Mouse (Mus musculus) limb, embryonic 13.5 days (tissue): ENCODE data around the gene Gm28035. TPM values are rescaled to one million over a fixed set of nuclear protein-coding genes. Genes with fewer than 3 reads are reported as not detected.

Experiments
- ATAC-seq: fragments of 200-750 bp; cut with Nextera tagmentation; 2 replicates; pipeline ENCODE4 v1.8.0; 2017; ENCODE audit warnings: low read depth, moderate number of reproducible peaks, moderate TSS enrichment; ENCODE audit not compliant: low FRiP score
- H3K27ac ChIP-seq: fragments of 300-500 bp; sonication (generic); 2 replicates; pipeline ENCODE4 v1.5.1; 2015; ENCODE audit warnings: inconsistent platforms, mild to moderate bottlenecking, moderate library complexity
- H3K27me3 ChIP-seq: fragments of 300-500 bp; sonication (generic); 2 replicates; pipeline ENCODE4 v1.6.1; 2015; ENCODE audit warnings: mild to moderate bottlenecking, inconsistent platforms
- H3K36me3 ChIP-seq: fragments of 300-500 bp; sonication (generic); 2 replicates; pipeline ENCODE4 v1.6.1; 2015; ENCODE audit warnings: inconsistent platforms, mild to moderate bottlenecking, moderate library complexity
- H3K4me1 ChIP-seq: fragments of 300-500 bp; sonication (generic); 2 replicates; pipeline ENCODE4 v1.6.1; 2015; ENCODE audit warnings: inconsistent platforms
- H3K4me2 ChIP-seq: fragments of 300-500 bp; sonication (generic); replicated peaks from 2 replicates; pipeline ENCODE4 v1.6.1; 2015; ENCODE audit warnings: inconsistent platforms, mild to moderate bottlenecking, moderate library complexity
- H3K4me3 ChIP-seq: fragments of 300-500 bp; sonication (generic); 2 replicates; pipeline ENCODE4 v1.5.1; 2015; ENCODE audit warnings: moderate library complexity, mild to moderate bottlenecking, inconsistent platforms
- H3K9ac ChIP-seq: fragments of 300-500 bp; sonication (generic); 2 replicates; pipeline ENCODE4 v1.6.1; 2015; ENCODE audit warnings: mild to moderate bottlenecking, inconsistent platforms
- H3K9me3 ChIP-seq: fragments of 300-500 bp; sonication (generic); 2 replicates; pipeline ENCODE4 v1.6.1; 2016; ENCODE audit warnings: inconsistent platforms
- WGBS: fragments of 180-500 bp; shearing (Covaris S2); methylation state at CpG from one replicate; pipeline ENCODE4 v1.1.7; 2015; 5-methylcytosine and 5-hydroxymethylcytosine counted together
- polyA plus RNA-seq: library from polyadenylated mRNA; unstranded; fragments of >200 nt; fragmentation: Nextera tagmentation; extraction: Ambion mirVana; gene quantifications from 2 replicates; pipeline ENCODE4 v1.2.1, GENCODE M21; 2015

Gene Gm28035
- polyA plus RNA-seq, result 0.22 TPM in 1 of 2 replicates, not detected in the other

DNA sequence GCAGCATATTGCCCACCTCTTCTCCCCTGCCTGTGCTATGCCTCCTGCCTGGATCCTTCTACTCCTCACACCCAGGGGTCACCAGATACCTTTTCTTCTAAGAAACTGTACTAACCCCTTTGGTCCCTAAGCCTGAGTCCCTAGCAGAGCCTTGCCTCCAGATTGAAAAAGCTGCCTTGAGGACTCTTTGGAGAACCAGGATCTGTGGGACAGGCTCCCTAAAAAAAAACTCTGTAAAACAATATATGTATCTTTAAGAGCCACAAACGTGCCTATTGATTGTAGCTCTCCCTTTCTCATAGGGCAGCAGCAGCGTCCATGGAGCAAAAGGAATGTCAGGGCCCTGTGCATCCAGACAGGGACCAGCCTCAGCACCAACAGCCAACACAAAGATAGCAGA is at the start of gene Gm28035:
Gene Gm28035, plus strand, starts transcription at position 301 of the 400 bp plus-strand sequence.
- H3K27me3 ChIP-seq, result no peaks in the 10 kb centered on the region
- H3K9ac ChIP-seq, result peak within 1 kb of the TSS; percentile 92
- H3K4me2 ChIP-seq, result peak within 1 kb of the TSS; percentile 86
- no peaks in the 10 kb centered on the region for H3K9me3 ChIP-seq
- WGBS, result 90% methylated on average over 2 of the region's 2 CpGs
- H3K27ac ChIP-seq, result no peak within 1 kb of the TSS
- 0 out of 2 replicates have a peak within 1 kb of the TSS, but pooled peaks have one; percentile 89 for H3K4me3 ChIP-seq
- ATAC-seq, result no peak
- peaks cover 54% of the 10 kb centered on the region for H3K36me3 ChIP-seq
- peaks cover 47% of the 10 kb centered on the region for H3K4me1 ChIP-seq

DNA sequence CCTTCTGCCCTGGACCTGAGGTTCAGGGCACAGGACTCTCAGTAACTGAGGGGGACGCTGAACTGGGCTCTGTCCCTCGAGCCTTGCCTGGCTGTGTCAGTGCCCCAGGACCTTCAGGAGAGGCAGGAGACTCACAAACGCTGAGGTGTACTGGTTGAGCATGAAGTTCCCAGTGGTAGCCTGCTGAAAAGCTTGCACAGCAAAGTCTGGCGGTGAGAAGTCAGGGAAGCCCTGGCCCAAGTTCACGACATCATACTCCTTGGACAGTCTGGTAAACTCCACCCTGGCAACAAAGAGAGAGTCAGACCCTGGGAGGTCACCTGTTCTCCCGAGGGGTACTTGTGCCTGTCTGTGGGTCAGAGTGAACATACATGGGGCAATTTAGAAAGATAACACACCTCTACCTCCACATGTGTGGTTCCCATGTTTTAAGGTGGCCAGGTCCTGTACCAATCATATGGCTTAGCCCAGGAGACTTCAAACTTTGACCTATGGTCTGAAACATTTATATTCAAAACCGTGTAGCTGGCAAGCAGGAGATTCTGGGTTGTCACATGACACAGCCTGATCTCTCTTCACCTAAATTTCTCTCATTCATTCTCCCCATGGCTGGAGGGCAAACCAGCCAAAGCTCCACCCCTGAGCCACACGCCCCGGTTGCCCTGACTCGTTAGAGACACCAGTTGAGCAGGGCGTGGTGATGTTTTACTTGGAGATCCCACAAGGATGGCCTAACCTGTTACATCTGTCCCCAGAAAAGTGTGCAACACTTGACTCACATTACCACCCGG is 48.4 kb upstream of the Gm28035 start:
- ATAC-seq, result no peak
- 85% methylated on average over 12 of the region's 12 CpGs for WGBS
- Histone ChIP-seq H3K9ac (no peak overlapping the region), H3K27ac (no peak overlapping the region), H3K4me1 (no peaks in the 10 kb centered on the region), H3K9me3 (no peaks in the 10 kb centered on the region), H3K36me3 (0 out of 2 replicates have a peak, but pooled peaks cover 4% of the 10 kb centered on the region), H3K4me2 (no peak overlapping the region), H3K27me3 (no peaks in the 10 kb centered on the region), H3K4me3 (no peak overlapping the region)

DNA sequence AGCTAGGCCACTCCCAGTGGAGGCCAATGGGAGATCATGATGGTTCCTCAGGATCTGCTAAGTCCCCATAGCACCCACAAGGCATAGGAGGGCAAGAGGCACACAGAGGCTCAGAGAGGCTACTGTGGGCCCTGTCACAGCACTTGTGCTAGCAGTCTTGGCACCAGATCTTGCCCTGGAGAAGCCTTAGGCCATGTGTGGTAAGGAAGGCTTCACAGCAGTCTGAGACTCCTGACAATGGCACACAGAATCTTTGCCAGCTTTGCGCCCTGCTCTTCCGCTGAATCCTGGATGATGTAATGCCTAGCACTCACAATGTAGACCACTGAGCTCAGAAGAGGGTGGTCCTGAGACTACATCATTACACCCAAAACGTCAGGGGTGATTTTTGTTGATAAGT is 45.7 kb upstream of the Gm28035 start:
- Histone ChIP-seq H3K4me3 (no peak overlapping the region), H3K9ac (no peak overlapping the region), H3K27me3 (no peaks in the 10 kb centered on the region), H3K36me3 (0 out of 2 replicates have a peak, but pooled peaks cover 3% of the 10 kb centered on the region), H3K9me3 (no peaks in the 10 kb centered on the region), H3K27ac (no peak overlapping the region), H3K4me2 (no peak overlapping the region), H3K4me1 (no peaks in the 10 kb centered on the region)
- no peak for ATAC-seq
- 85% methylated on average over 3 of the region's 3 CpGs for WGBS

DNA sequence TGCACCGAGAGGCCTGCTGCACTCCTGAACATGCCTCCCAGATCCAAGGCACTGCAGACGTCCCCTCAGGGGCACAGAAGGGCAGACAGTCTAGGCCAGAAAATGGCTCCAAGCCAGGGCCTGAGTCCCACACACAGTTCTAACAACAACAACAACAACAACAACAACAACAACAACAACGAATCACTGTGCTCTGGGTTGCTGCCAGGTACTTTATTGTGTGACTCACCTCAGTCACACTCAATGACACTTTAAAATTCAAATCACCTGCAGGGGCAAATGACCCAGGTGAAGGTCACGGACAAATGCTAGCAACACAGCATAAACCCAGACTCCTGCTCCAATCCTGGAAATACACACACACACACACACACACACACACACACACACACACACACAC is 42.3 kb upstream of the Gm28035 start:
- no peaks in the 10 kb centered on the region for H3K36me3 ChIP-seq
- H3K9ac ChIP-seq, result no peak overlapping the region
- no peak for ATAC-seq

DNA sequence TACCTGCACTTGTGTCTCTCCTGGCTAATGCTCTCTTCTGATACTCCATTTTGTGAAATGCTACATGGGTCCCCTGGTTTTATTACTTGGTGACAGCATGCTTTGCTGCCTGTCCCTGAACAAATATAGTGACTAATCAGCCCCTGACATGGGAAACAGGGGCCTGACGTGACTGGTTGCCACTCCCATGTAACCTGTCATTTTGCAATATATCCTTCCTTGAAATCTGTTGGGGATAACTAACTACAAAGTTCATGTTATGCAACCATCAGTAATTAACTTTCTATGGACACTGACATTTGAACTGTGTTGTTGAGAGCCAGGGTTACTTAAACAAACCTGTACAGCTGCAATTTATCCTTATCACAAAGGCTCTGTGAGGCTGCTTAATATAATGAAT is 40.4 kb upstream of the Gm28035 start:
- Histone ChIP-seq H3K27me3 (no peaks in the 10 kb centered on the region), H3K27ac (no peak overlapping the region), H3K36me3 (no peaks in the 10 kb centered on the region), H3K4me3 (no peak overlapping the region), H3K4me2 (no peak overlapping the region), H3K9me3 (no peaks in the 10 kb centered on the region), H3K9ac (no peak overlapping the region), H3K4me1 (peaks cover 6% of the 10 kb centered on the region)
- WGBS, result 37% methylated on average over 1 of the region's 1 CpGs
- no peak for ATAC-seq

More for the DNA sequence above, 42.3 kb upstream of the Gm28035 start:
- Histone ChIP-seq H3K27ac (no peak overlapping the region), H3K4me2 (no peak overlapping the region), H3K4me1 (no peaks in the 10 kb centered on the region), H3K9me3 (no peaks in the 10 kb centered on the region), H3K27me3 (no peaks in the 10 kb centered on the region), H3K4me3 (no peak overlapping the region)
- WGBS, result 57% methylated on average over 4 of the region's 4 CpGs

DNA sequence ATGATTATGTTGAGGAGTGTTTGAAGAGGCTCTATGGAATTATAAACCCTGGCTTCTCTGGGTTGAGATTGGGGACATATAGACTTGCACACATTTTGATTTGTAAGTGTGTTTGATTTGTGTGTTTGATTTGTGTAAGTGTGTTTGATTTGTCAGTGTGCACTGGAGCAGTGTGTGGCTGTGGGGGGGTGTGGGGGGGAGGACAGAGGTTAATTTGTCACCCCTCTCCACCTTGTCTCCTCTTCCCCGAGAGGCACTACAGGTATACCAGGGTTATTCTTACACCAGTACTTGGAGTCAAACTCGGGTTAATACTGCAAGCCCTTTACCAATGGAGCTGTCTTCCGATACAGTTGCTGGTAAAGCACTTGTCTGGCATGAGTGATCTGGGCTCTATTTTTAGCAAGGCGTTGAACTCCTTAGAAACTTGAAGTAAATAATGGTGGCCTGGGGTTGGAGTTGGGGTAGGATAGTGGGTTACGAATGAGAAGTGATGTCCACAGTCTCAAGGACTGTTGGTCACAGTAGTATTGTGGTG is 39.9 kb upstream of the Gm28035 start:
- Histone ChIP-seq H3K4me2 (no peak overlapping the region), H3K4me3 (no peak overlapping the region), H3K4me1 (peaks cover 7% of the 10 kb centered on the region), H3K27me3 (no peaks in the 10 kb centered on the region), H3K9ac (no peak overlapping the region), H3K27ac (no peak overlapping the region), H3K36me3 (no peaks in the 10 kb centered on the region), H3K9me3 (no peaks in the 10 kb centered on the region)
- no peak for ATAC-seq
- WGBS, result 82% methylated on average over 5 of the region's 5 CpGs

DNA sequence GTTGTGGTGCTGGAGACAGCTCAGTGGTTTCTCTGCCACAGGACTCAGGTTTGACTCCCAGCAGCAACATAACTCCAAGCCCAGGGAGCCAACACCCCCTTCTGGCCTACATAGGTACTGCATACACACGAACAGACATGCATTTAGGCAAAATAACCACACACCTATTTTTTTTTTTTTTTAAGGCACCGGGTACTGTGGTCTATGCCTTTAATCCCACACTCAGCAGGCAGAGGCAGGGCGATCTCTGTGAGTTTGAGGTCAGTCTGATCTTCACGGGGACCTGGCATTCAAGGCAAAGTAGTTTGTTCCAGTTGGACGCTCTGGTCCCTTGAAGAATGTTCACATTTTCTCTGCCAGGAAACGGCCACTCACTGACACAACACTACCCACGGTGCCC is 36.9 kb upstream of the Gm28035 start:
- H3K27ac ChIP-seq, result no peak overlapping the region
- no peaks in the 10 kb centered on the region for H3K9me3 ChIP-seq
- no peak overlapping the region for H3K4me2 ChIP-seq
- no peak overlapping the region for H3K4me3 ChIP-seq
- no peak overlapping the region for H3K9ac ChIP-seq
- WGBS, result 79% methylated on average over 7 of the region's 7 CpGs
- no peak for ATAC-seq
- no peaks in the 10 kb centered on the region for H3K27me3 ChIP-seq
- H3K4me1 ChIP-seq, result peaks cover 13% of the 10 kb centered on the region
- no peaks in the 10 kb centered on the region for H3K36me3 ChIP-seq

DNA sequence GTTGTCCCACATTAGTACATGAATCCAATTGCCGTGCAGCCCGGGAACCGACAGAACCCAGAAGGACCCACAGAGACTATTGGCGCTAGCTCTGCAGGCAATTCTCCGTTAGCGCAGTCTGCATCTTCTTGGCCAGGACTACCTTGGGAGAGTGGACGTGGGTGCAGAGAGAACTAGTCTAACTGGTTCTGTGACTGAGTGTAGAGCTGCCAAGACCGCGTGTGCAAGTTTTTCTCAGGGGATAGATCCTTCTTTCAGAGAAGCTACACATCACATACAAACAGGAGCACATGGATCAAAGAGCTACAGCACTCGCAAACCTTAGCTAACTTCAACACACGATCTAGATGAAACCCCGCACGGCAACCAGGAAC is 35.1 kb upstream of the Gm28035 start:
- Histone ChIP-seq H3K4me1 (peaks cover 13% of the 10 kb centered on the region), H3K27me3 (no peaks in the 10 kb centered on the region), H3K36me3 (no peaks in the 10 kb centered on the region), H3K4me3 (peak overlapping the region; percentile 61), H3K27ac (peak overlapping the region; percentile 58; the same call in 1 of the 2 replicates), H3K9ac (peak overlapping the region; percentile 72), H3K4me2 (peak overlapping the region; percentile 77), H3K9me3 (no peaks in the 10 kb centered on the region)
- 2% methylated on average over 13 of the region's 13 CpGs for WGBS
- 0 out of 2 replicates have a peak, but pooled peaks have one; percentile 38 for ATAC-seq

DNA sequence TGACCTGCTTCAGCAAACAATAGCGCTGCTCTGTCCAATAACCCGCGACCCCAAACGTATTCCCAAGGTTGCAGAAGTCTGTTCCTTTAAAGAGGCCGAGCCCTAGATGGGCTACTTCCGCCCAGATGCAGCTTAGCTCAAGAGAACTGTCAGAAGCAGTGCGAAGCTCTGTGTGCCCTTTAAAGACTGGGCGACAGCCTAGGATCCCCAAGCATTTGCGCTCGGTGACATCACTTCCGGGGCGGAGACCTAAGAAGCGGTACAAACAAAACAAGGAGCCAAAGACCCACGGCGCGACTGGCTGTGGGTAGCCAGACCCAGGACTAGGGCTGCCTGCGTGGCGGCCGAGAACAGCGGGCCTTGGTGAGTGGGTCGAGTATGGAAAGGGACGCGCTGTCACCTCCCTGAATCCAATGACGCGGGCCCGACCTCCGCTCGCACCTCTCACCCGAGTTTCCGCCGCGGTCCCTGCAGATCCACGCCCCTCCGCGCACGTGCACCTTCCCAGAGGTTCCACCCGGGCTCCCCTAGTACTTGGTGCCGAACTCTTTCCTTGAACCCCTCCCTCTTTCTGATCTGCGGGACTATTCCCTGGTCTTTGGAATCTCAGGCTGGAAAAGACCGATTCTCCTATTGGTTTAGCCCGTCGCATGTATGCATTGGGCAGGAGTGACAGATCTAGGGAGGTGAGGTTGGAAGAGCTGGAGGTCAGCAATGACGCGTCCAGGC is 34.6 kb upstream of the Gm28035 start, which contains the start of gene Kyat1:
Gene Kyat1, minus strand, starts transcription at position 219 of the 729 bp plus-strand sequence.
- WGBS, result under 1% methylated on average over 44 of the region's 44 CpGs
- Histone ChIP-seq H3K4me3 (peak within 1 kb of the TSS; percentile 61), H3K36me3 (no peaks in the 10 kb centered on the region), H3K27ac (peak within 1 kb of the TSS; percentile 58; the same call in 1 of the 2 replicates), H3K9ac (peak within 1 kb of the TSS; percentile 72), H3K27me3 (no peaks in the 10 kb centered on the region), H3K9me3 (no peaks in the 10 kb centered on the region), H3K4me2 (peak within 1 kb of the TSS; percentile 77), H3K4me1 (peaks cover 13% of the 10 kb centered on the region)
- ATAC-seq, result peak; percentile 94

DNA sequence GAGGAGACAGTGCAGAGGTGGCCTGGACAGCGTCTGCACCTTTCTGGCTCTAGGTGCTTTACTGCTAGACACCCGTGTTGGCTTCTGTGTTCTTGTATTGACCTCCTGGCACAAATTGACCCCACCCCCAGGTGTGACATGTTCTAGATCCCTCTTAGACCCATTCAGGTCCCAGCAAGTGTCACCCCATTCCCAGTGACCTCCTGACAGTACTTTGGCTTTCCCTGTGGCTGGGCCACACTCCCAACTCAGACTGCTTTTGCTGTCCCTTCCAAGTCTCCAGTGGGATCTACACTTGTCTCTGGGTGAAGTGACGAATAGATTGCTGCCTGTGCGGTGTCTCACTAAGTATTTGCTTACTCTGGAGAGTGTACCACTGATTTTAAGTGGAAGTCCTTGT is 33.0 kb upstream of the Gm28035 start:
- no peaks in the 10 kb centered on the region for H3K27me3 ChIP-seq
- H3K4me2 ChIP-seq, result no peak overlapping the region
- H3K4me1 ChIP-seq, result peaks cover 13% of the 10 kb centered on the region
- H3K9me3 ChIP-seq, result no peaks in the 10 kb centered on the region
- no peak overlapping the region for H3K4me3 ChIP-seq
- 81% methylated on average over 4 of the region's 4 CpGs for whole genome bisulfite sequencing
- no peak overlapping the region for H3K27ac ChIP-seq
- no peak for ATAC-seq
- H3K36me3 ChIP-seq, result no peaks in the 10 kb centered on the region
- H3K9ac ChIP-seq, result no peak overlapping the region

DNA sequence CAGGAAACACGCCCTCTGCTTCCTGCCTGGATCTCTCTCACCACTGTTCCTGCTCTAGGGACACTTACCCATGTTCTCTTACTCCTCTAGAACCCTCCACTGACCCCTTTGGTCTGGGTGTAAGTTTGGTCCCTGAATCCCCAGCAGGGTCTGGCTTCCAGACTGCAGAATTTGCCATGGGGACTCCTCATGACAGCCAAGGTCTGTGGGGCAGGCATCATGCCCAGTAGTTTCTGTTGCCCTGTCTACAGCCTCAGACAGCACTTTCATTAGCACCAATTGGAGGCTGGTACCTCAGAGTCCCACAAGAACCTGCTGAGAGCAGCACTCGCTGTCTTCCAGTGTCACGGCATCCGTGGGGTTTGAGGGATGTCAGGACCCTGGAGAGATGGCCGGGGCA is 32.5 kb upstream of the Gm28035 start:
- 77% methylated on average over 5 of the region's 5 CpGs for WGBS
- Histone ChIP-seq H3K4me1 (peaks cover 13% of the 10 kb centered on the region), H3K36me3 (no peaks in the 10 kb centered on the region), H3K9me3 (no peaks in the 10 kb centered on the region), H3K4me2 (no peak overlapping the region), H3K27me3 (no peaks in the 10 kb centered on the region), H3K4me3 (no peak overlapping the region), H3K9ac (no peak overlapping the region), H3K27ac (no peak overlapping the region)
- no peak for ATAC-seq
